Mouse (Mus musculus): ENCODE results near the gene Ehd1. TPM values are rescaled to one million over a fixed set of nuclear protein-coding genes. Genes with fewer than 3 reads are reported as not detected.
A peak's percentile ranks its signal among the peaks of the same experiment; 100 is the strongest.
"Not testable (repeated sequence)": the region's sequence is repeated elsewhere in the genome, so short reads cannot be mapped to it uniquely, and the experiment has no call there.

The Ehd1 gene
- polyA plus RNA-seq, 1 experiment from 2014 or later, result 63.8 TPM

- H3K27ac ChIP-seq (replicated peaks), result peak within 1 kb of the TSS; percentile 86
- H3K9ac ChIP-seq (ENCODE audit: low read length), result peak within 1 kb of the TSS; percentile 80
- no peaks in the 10 kb centered on the region for H3K9me3 ChIP-seq (ENCODE audit: control insufficient read depth, low read length)
- 1% methylated on average over 33 of the region's 38 CpGs for WGBS
- H3K4me2 ChIP-seq (replicated peaks; ENCODE audit: low read depth), result peak within 1 kb of the TSS; percentile 53
- no peaks in the 10 kb centered on the region for H3K27me3 ChIP-seq (ENCODE audit: control insufficient read depth, insufficient read depth, low read length)
- DNase-seq (ENCODE audit: low spot score) (peak; percentile 97), ATAC-seq (ENCODE audit: low FRiP score, low TSS enrichment) (peak; percentile 83)
- H3K4me3 ChIP-seq (ENCODE audit: low read depth, low read length), result peak within 1 kb of the TSS; percentile 62
- peaks cover 8% of the 10 kb centered on the region; the same call in 1 of the 2 replicates for H3K36me3 ChIP-seq (ENCODE audit: control insufficient read depth, insufficient read depth, low read length)
- TF ChIP-seq EP300 (optimal IDR thresholded peaks at IDR 0.05) (no peak), CTCF (IDR thresholded peaks at IDR 0.05; ENCODE audit: low read depth) (no peak)
- H3K4me1 ChIP-seq (replicated peaks; ENCODE audit: control insufficient read depth, insufficient read depth), result no peaks in the 10 kb centered on the region
These were observed 29.6 kb downstream of the Ehd1 start, which contains the start of gene Cdc42bpg for GRCm38 (mm10) chr19:6306137-6306551. TSS of gene Cdc42bpg (plus strand) at chr19:6306456.

- peak overlapping the region; percentile 80 for H3K9ac ChIP-seq (ENCODE audit: low read length)
- ATAC-seq (ENCODE audit: low FRiP score, low TSS enrichment) (peak; percentile 72), DNase-seq (ENCODE audit: low spot score) (peak; percentile 94)
- peak overlapping the region; percentile 53 for H3K4me2 ChIP-seq (replicated peaks; ENCODE audit: low read depth)
- WGBS, result under 1% methylated on average over 29 of the region's 34 CpGs
- H3K9me3 ChIP-seq (ENCODE audit: control insufficient read depth, low read length), result no peaks in the 10 kb centered on the region
- H3K27me3 ChIP-seq (ENCODE audit: control insufficient read depth, insufficient read depth, low read length), result no peaks in the 10 kb centered on the region
- H3K27ac ChIP-seq (replicated peaks), result peak overlapping the region; percentile 86
- TF ChIP-seq EP300 (optimal IDR thresholded peaks at IDR 0.05), result no peak
- peak; percentile 86 for TF ChIP-seq CTCF (IDR thresholded peaks at IDR 0.05; ENCODE audit: low read depth)
- peaks cover 10% of the 10 kb centered on the region; the same call in 1 of the 2 replicates for H3K36me3 ChIP-seq (ENCODE audit: control insufficient read depth, insufficient read depth, low read length)
- peak overlapping the region; percentile 62 for H3K4me3 ChIP-seq (ENCODE audit: low read depth, low read length)
- H3K4me1 ChIP-seq (replicated peaks; ENCODE audit: control insufficient read depth, insufficient read depth), result no peaks in the 10 kb centered on the region
These were observed 30.1 kb downstream of the Ehd1 start for GRCm38 (mm10) chr19:6306586-6306985.

- WGBS, result 60% methylated on average over 9 of the region's 9 CpGs
- Histone ChIP-seq H3K27me3 (ENCODE audit: control insufficient read depth, insufficient read depth, low read length) (no peaks in the 10 kb centered on the region), H3K9me3 (ENCODE audit: control insufficient read depth, low read length) (no peaks in the 10 kb centered on the region), H3K4me2 (replicated peaks; ENCODE audit: low read depth) (peak overlapping the region; percentile 53), H3K4me3 (ENCODE audit: low read depth, low read length) (peak overlapping the region; percentile 62), H3K27ac (replicated peaks) (peak overlapping the region; percentile 86), H3K36me3 (ENCODE audit: control insufficient read depth, insufficient read depth, low read length) (peaks cover 11% of the 10 kb centered on the region; the same call in 1 of the 2 replicates), H3K9ac (ENCODE audit: low read length) (peak overlapping the region; percentile 41), H3K4me1 (replicated peaks; ENCODE audit: control insufficient read depth, insufficient read depth) (no peaks in the 10 kb centered on the region)
- TF ChIP-seq EP300 (optimal IDR thresholded peaks at IDR 0.05) (peak; percentile 49), CTCF (IDR thresholded peaks at IDR 0.05; ENCODE audit: low read depth) (no peak)
- ATAC-seq (ENCODE audit: low FRiP score, low TSS enrichment), result peak; percentile 50
- peak; percentile 76 for DNase-seq (ENCODE audit: low spot score)
These were observed 31.4 kb downstream of the Ehd1 start for GRCm38 (mm10) chr19:6307733-6308531.

GRCm38 (mm10) chr19:6310181-6310580 lies 33.7 kb downstream of the Ehd1 start:
- Histone ChIP-seq H3K27me3 (ENCODE audit: control insufficient read depth, insufficient read depth, low read length) (no peaks in the 10 kb centered on the region), H3K4me2 (replicated peaks; ENCODE audit: low read depth) (no peak overlapping the region), H3K9ac (ENCODE audit: low read length) (no peak overlapping the region), H3K27ac (replicated peaks) (no peak overlapping the region), H3K9me3 (ENCODE audit: control insufficient read depth, low read length) (no peaks in the 10 kb centered on the region), H3K4me1 (replicated peaks; ENCODE audit: control insufficient read depth, insufficient read depth) (no peaks in the 10 kb centered on the region), H3K36me3 (ENCODE audit: control insufficient read depth, insufficient read depth, low read length) (peaks cover 27% of the 10 kb centered on the region), H3K4me3 (ENCODE audit: low read depth, low read length) (no peak overlapping the region)
- TF ChIP-seq CTCF (IDR thresholded peaks at IDR 0.05; ENCODE audit: low read depth), result no peak
- TF ChIP-seq EP300 (optimal IDR thresholded peaks at IDR 0.05), result no peak
- DNase-seq (ENCODE audit: low spot score) (no peak), ATAC-seq (ENCODE audit: low FRiP score, low TSS enrichment) (no peak)
- 86% methylated on average over 5 of the region's 5 CpGs for WGBS

GRCm38 (mm10) chr19:6311783-6312182 lies 35.3 kb downstream of the Ehd1 start:
- not testable (repeated sequence) for H3K4me1 ChIP-seq (replicated peaks; ENCODE audit: control insufficient read depth, insufficient read depth); DNase-seq (ENCODE audit: low spot score); H3K9me3 ChIP-seq (ENCODE audit: control insufficient read depth, low read length); H3K27me3 ChIP-seq (ENCODE audit: control insufficient read depth, insufficient read depth, low read length); H3K9ac ChIP-seq (ENCODE audit: low read length); H3K4me2 ChIP-seq (replicated peaks; ENCODE audit: low read depth); ATAC-seq (ENCODE audit: low FRiP score, low TSS enrichment); H3K27ac ChIP-seq (replicated peaks); H3K4me3 ChIP-seq (ENCODE audit: low read depth, low read length)
- H3K36me3 ChIP-seq (ENCODE audit: control insufficient read depth, insufficient read depth, low read length), result peaks cover 37% of the 10 kb centered on the region
- WGBS, result 88% methylated on average over 3 of the region's 3 CpGs

GRCm38 (mm10) chr19:6313796-6314195 lies 37.3 kb downstream of the Ehd1 start:
- H3K36me3 ChIP-seq (ENCODE audit: control insufficient read depth, insufficient read depth, low read length), result peaks cover 50% of the 10 kb centered on the region
- H3K4me3 ChIP-seq (ENCODE audit: low read depth, low read length), result no peak overlapping the region
- H3K9me3 ChIP-seq (ENCODE audit: control insufficient read depth, low read length), result no peaks in the 10 kb centered on the region
- no peak overlapping the region for H3K9ac ChIP-seq (ENCODE audit: low read length)
- no peak overlapping the region for H3K27ac ChIP-seq (replicated peaks)
- TF ChIP-seq EP300 (optimal IDR thresholded peaks at IDR 0.05), result no peak
- no peak for TF ChIP-seq CTCF (IDR thresholded peaks at IDR 0.05; ENCODE audit: low read depth)
- ATAC-seq (ENCODE audit: low FRiP score, low TSS enrichment) (no peak), DNase-seq (ENCODE audit: low spot score) (no peak)
- H3K27me3 ChIP-seq (ENCODE audit: control insufficient read depth, insufficient read depth, low read length), result no peaks in the 10 kb centered on the region
- H3K4me1 ChIP-seq (replicated peaks; ENCODE audit: control insufficient read depth, insufficient read depth), result no peaks in the 10 kb centered on the region
- WGBS, result 89% methylated on average over 8 of the region's 8 CpGs
- H3K4me2 ChIP-seq (replicated peaks; ENCODE audit: low read depth), result no peak overlapping the region
